Mouse (Mus musculus) lung, postnatal 0 days (tissue): ENCODE data around the gene Kif2a. TPM values are rescaled to one million over a fixed set of nuclear protein-coding genes. Genes with fewer than 3 reads are reported as not detected.
"Not testable (repeated sequence)": the region's sequence is repeated elsewhere in the genome, so short reads cannot be mapped to it uniquely, and the experiment has no call there.

Source experiments
- ATAC-seq: fragments of 200-750 bp; cut with Nextera tagmentation; 2 replicates; pipeline ENCODE4 v1.8.0; 2017; ENCODE audit warnings: moderate library complexity
- DNase-seq: peaks from one replicate; pipeline ENCODE4 v3.0.0-alpha.2; 2016; ENCODE audit warnings: low spot score
- H3K27ac ChIP-seq: fragments of 300-500 bp; sonication (generic); 2 replicates; pipeline ENCODE4 v1.5.1; 2014; ENCODE audit warnings: antibody characterized with exemption, mild to moderate bottlenecking, low read length, mixed read lengths
- H3K27me3 ChIP-seq: fragments of 300-500 bp; sonication (generic); replicated peaks from 2 replicates; pipeline ENCODE4 v1.6.1; 2014; ENCODE audit warnings: low read length, mixed read lengths; ENCODE audit not compliant: insufficient read depth
- H3K36me3 ChIP-seq: fragments of 300-500 bp; sonication (generic); 2 replicates; pipeline ENCODE4 v1.6.1; 2014; ENCODE audit warnings: low read length, mixed read lengths; ENCODE audit not compliant: insufficient read depth
- H3K4me1 ChIP-seq: fragments of 300-500 bp; sonication (generic); 2 replicates; pipeline ENCODE4 v1.6.1; 2014; ENCODE audit warnings: antibody characterized with exemption, low read depth, low read length, mixed read lengths; ENCODE audit not compliant: insufficient read depth
- H3K4me2 ChIP-seq: fragments of 300-500 bp; sonication (generic); replicated peaks from 2 replicates; pipeline ENCODE4 v1.6.1; 2014; ENCODE audit warnings: low read depth, mild to moderate bottlenecking, low read length, moderate library complexity, mixed read lengths
- H3K4me3 ChIP-seq: fragments of 300-500 bp; sonication (generic); 2 replicates; pipeline ENCODE4 v1.5.1; 2014; ENCODE audit warnings: low read depth, low read length
- H3K9ac ChIP-seq: fragments of 300-500 bp; sonication (generic); replicated peaks from 2 replicates; pipeline ENCODE4 v1.6.1; 2014; ENCODE audit warnings: low read depth, mild to moderate bottlenecking
- H3K9me3 ChIP-seq: fragments of 300-500 bp; sonication (generic); 2 replicates; pipeline ENCODE4 v1.6.1; 2016; ENCODE audit warnings: low read length, mixed read lengths
- CTCF ChIP-seq: IDR thresholded peaks from 2 replicates; pipeline ENCODE4 v1.5.1; 2016; ENCODE audit warnings: antibody characterized with exemption, mild to moderate bottlenecking
- EP300 ChIP-seq: IDR thresholded peaks from 2 replicates; pipeline ENCODE4 v1.6.1; 2016; ENCODE audit warnings: antibody characterized with exemption, mild to moderate bottlenecking, control low read depth
- WGBS: fragments of 180-500 bp; shearing (Covaris S2); extraction: QIAGEN DNeasy Blood & Tissue Kit; methylation state at CpG from one replicate; pipeline ENCODE4 v1.1.7; 2014; 5-methylcytosine and 5-hydroxymethylcytosine counted together
- polyA plus RNA-seq: library from polyadenylated mRNA; unstranded; fragments of >200 nt; fragmentation: Nextera tagmentation; extraction: Ambion mirVana; gene quantifications from 2 replicates; pipeline ENCODE4 v1.2.1, GENCODE M21; 2015

Kif2a gene
- polyA plus RNA-seq, 1 experiment from 2014 or later = 19.6 TPM

DNA sequence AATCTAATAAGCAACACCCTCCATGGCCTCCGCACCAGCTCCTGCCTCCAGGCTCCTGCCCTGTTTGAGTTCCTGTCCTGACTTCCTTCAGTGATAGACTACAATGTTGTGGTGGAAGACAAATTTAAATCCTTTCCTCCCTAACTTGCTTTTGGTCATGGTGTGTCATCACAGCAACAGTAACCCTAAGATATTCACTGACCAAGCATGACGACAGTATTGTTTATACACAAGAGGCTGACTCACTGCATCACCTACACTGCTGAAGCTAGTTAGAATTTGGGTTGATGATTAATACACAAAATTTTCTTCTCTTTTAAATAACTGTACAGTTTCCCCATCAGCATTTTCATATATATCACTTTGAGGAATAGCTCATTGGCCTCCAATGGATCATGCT is 18.7 kb downstream of the Kif2a start:
- Histone ChIP-seq H3K9me3 (no peaks in the 10 kb centered on the region), H3K27me3 (no peaks in the 10 kb centered on the region), H3K9ac (no peak overlapping the region), H3K4me2 (no peak overlapping the region), H3K27ac (no peak overlapping the region), H3K4me1 (no peaks in the 10 kb centered on the region; the same call in 1 of the 2 replicates), H3K4me3 (no peak overlapping the region), H3K36me3 (no peaks in the 10 kb centered on the region)
- ATAC-seq (no peak), DNase-seq (no peak)
- TF ChIP-seq EP300 = no peak
- no peak for TF ChIP-seq CTCF
- WGBS = 77% methylated on average over 2 of the region's 2 CpGs

DNA sequence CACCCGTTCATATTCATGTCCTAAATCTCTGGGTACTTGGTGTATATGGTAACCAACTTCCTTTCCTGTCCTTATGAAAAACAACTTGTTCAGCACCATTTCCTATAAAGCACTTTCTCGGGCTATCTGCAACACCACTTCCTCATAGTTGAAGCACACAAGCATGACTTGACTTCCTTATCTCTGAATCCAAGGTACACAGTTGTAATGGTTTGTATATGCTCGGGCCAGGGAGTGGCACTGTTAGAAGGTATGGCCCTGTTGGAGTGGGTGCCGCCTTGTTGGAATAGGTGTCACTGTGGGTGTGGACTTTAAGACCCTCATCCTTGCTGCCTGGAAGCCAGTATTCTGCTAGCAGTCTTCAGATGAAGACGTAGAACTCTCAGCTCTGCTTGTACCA is 23.3 kb downstream of the Kif2a start:
- Histone ChIP-seq H3K4me2 (no peak overlapping the region), H3K27me3 (no peaks in the 10 kb centered on the region), H3K36me3 (no peaks in the 10 kb centered on the region), H3K4me1 (no peaks in the 10 kb centered on the region), H3K27ac (no peak overlapping the region), H3K9me3 (no peaks in the 10 kb centered on the region), H3K9ac (no peak overlapping the region), H3K4me3 (no peak overlapping the region)
- ATAC-seq (peak; percentile 90), DNase-seq (peak; percentile 77)
- TF ChIP-seq CTCF (no peak), EP300 (no peak; the same call in 1 of the 2 replicates)
- 35% methylated on average over 5 of the region's 5 CpGs for WGBS

DNA sequence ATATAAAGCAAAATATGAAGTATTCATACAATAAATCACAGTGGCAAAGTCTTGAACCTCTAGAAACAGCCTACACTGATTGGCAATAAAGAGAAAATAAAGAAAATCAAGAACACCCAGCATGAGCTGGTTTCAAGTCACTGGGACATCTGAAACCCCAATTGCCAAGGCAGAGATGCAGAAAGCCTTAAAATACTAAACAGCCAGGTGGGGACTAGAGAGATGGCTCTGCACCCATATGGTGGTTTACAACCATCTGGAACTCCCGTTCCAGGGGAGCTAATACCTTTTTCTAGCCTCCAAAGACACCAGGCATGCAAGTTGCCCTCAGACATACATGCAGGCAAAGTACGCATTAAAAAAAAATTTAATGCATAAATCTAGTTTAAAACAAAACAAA is 23.9 kb downstream of the Kif2a start:
- ATAC-seq = no peak
- no peak overlapping the region for H3K9ac ChIP-seq
- TF ChIP-seq EP300 (no peak), CTCF (no peak)
- no peak overlapping the region for H3K4me2 ChIP-seq
- no peak overlapping the region for H3K27ac ChIP-seq
- no peaks in the 10 kb centered on the region for H3K9me3 ChIP-seq
- H3K4me1 ChIP-seq = no peaks in the 10 kb centered on the region
- DNase-seq = no peak
- WGBS = 86% methylated on average over 2 of the region's 2 CpGs
- no peak overlapping the region for H3K4me3 ChIP-seq
- no peaks in the 10 kb centered on the region for H3K27me3 ChIP-seq
- no peaks in the 10 kb centered on the region for H3K36me3 ChIP-seq

DNA sequence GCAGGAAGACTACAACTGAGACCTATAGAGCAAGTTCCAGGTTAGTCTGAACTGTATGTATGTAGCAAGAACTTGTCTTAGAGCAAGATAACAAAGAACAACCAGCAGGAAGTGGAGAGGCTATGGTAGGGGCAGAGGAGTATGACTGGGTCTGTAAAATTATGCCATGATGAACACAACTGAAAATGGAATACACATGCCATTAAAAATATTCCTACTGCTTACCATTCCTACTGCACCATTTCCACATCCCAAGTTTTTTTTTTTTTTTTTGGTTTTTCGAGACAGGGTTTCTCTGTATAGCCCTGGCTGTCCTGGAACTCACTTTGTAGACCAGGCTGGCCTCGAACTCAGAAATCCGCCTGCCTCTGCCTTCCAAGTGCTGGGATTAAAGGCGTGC is 24.4 kb downstream of the Kif2a start:
- not testable (repeated sequence) for H3K4me3 ChIP-seq, ATAC-seq, H3K9me3 ChIP-seq, H3K36me3 ChIP-seq, H3K27ac ChIP-seq, H3K9ac ChIP-seq, H3K4me2 ChIP-seq, H3K27me3 ChIP-seq, DNase-seq, H3K4me1 ChIP-seq
- 96% methylated on average over 3 of the region's 4 CpGs for WGBS

DNA sequence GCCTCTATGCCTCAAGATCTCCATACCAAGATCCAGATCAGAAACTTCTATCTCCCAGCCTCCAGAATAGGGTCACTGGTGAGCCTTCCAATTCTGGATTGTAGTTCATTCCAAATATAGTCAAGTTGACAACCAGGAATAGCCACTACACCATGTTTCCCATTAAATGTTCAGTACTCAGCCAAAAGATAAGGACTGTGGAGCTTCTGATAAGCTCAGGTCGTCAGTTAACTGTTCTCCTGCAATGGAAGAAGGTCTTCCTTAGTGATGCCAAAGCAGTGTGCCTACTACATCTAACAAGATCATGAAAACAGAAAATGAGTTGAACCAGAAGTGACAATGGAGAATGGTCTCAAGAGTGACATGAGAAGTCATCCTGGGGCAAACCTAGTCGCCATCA is 25.0 kb downstream of the Kif2a start:
- Histone ChIP-seq H3K27me3 (no peaks in the 10 kb centered on the region), H3K36me3 (no peaks in the 10 kb centered on the region), H3K4me3 (no peak overlapping the region), H3K27ac (no peak overlapping the region), H3K4me2 (no peak overlapping the region), H3K9ac (no peak overlapping the region), H3K9me3 (no peaks in the 10 kb centered on the region), H3K4me1 (no peaks in the 10 kb centered on the region)
- ATAC-seq (no peak), DNase-seq (no peak)
- TF ChIP-seq EP300 (no peak), CTCF (no peak)
- WGBS = 65% methylated on average over 2 of the region's 2 CpGs

DNA sequence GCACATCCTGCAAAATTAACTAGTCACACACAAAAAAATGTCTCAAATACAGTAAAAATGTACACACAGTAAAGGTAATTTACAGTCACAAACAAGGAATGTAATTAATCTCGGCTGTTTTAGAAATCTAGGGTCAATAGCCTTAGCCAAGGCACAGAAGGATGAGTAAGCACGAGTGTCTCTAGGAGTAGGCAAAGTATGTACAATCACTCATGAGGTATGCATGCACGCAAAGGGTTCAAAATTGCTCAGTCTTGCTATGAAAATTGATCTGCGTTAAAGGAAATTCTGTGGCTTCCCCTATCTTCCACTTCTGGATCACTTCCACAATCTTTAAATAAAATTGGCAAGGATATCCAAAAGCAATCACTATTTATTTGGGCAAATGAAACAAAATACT is 60.4 kb downstream of the Kif2a start:
- H3K36me3 ChIP-seq = peaks cover 19% of the 10 kb centered on the region

DNA sequence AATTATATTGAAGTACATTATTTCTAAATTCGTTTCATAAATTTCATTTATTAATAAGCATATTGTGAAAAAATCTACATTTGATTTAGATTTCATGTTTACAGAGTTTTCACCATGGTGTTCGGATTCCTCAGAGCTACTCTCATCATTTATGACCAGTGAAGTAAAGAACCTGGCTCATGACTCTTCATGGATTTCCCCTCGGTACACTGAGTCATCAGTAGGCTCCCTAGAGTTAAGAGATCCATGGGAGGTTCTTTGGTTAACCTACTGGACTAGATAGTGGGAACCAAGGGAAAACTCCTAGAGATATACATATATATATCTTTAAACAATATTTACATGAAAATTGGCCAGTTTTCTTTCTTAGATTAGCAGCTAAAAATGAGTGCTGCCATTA is 61.4 kb downstream of the Kif2a start:
- H3K4me2 ChIP-seq = no peak overlapping the region
- H3K27me3 ChIP-seq = no peaks in the 10 kb centered on the region
- no peaks in the 10 kb centered on the region for H3K4me1 ChIP-seq
- TF ChIP-seq CTCF (no peak), EP300 (no peak)
- H3K4me3 ChIP-seq = no peak overlapping the region
- 90% methylated on average over 3 of the region's 3 CpGs for WGBS
- ATAC-seq (no peak), DNase-seq (no peak)
- H3K27ac ChIP-seq = no peak overlapping the region
- no peak overlapping the region for H3K9ac ChIP-seq
- H3K9me3 ChIP-seq = no peaks in the 10 kb centered on the region
- peaks cover 22% of the 10 kb centered on the region for H3K36me3 ChIP-seq

More for the DNA sequence above, 60.4 kb downstream of the Kif2a start:
- TF ChIP-seq EP300 (no peak), CTCF (no peak)
- no peak overlapping the region for H3K27ac ChIP-seq
- ATAC-seq (no peak), DNase-seq (no peak)
- no peak overlapping the region for H3K4me3 ChIP-seq
- H3K27me3 ChIP-seq = no peaks in the 10 kb centered on the region
- H3K9me3 ChIP-seq = no peaks in the 10 kb centered on the region
- H3K4me2 ChIP-seq = no peak overlapping the region
- H3K4me1 ChIP-seq = no peaks in the 10 kb centered on the region
- no peak overlapping the region for H3K9ac ChIP-seq
- WGBS = 91% methylated on average over 4 of the region's 4 CpGs
